Mouse (Mus musculus) right cerebral cortex, adult 2 months (tissue): ENCODE data around the gene Calml3.

Experiments
- DNase-seq, 2 experiments: peaks; one replicate each; pipeline ENCODE4 v3.0.0; 2021 to 2022; ENCODE audit warnings: low spot score in 2 of 2

Calml3 gene

DNA sequence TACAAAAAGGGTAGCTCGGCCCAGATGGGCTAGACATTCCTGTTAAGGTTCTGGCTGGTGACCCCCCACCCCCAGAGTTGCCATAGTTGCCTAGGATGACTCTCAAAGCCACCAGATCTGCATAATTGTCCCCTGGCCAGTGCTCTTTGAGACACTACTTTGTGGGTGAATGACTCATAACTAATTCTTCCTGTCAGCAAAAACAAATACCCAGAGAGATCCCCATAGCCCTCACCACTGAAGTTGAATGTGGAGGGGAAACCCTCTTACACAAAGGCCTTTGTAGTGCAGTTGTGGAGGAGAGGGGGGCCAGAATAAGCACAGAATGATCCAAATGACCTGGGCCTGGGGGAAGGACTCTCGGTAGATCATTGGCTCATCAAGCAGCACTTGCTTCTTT lies 21.6 kb downstream of the Calml3 start:
- DNase-seq = no peak

DNA sequence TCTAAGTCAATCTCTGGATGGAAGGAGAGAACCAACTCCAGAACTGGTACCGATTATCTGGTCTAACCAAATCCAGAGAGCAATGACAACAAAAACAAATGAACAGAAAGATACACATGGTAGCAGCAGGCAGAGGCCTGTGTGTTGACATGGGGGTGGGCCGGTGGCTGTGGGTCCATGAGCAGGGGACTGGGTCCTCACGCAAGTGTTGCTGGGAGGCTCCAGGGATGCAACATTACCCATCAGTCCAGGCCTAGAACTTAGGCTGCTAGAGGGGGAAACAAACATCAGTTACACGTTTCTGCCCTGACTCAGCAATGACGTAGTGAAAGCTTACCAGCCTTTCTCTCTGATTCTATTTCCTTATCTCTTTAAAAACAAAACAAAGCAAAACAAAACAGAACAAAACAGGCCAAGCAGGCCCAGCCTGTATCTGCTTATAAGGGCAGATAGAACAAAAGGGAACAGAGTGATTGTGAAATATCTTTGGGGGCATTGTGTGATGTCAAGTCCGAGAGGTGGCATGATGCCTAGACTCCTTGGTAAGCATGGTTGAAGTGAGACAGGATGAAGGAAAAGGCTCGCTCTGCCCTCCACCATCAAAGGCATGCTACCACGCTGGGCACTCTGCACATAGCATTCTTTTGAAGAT lies 24.4 kb downstream of the Calml3 start:
- no peak for DNase-seq

DNA sequence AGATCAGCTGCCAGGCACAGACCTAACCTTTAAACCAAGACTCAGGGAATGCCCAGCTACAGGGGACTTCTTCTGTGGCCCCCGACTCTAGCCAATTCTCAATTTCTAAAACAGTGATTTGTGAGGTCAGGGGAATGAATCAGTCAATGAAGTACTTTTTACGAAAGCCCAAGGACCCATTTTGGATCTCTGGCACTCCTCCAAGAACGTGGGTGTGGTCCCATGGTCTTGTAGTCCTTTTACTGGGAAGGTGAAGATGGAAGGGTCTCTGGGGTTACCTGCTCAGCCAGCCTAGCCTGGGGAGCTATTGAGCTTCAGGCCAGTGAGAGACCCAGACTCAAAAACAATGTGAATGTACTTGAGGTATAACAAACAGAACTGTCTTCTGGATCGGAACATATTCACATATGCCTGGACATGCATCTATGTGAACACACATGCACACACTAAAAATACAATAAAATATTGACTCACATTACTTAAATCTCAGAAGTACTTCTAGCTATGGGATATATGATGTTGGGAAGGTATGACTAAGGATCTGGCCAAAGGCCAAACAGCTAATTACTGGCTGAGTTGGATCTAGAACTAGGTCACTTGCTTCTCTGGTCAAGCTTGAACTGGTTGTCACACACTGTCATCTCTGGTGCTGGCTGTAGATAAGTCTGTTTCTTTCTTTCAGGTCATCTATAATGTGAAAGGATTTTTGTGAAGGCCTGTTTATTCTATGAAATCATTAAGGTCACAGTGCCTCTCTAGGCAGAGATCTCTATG lies 25.3 kb downstream of the Calml3 start:
- no peak for DNase-seq

DNA sequence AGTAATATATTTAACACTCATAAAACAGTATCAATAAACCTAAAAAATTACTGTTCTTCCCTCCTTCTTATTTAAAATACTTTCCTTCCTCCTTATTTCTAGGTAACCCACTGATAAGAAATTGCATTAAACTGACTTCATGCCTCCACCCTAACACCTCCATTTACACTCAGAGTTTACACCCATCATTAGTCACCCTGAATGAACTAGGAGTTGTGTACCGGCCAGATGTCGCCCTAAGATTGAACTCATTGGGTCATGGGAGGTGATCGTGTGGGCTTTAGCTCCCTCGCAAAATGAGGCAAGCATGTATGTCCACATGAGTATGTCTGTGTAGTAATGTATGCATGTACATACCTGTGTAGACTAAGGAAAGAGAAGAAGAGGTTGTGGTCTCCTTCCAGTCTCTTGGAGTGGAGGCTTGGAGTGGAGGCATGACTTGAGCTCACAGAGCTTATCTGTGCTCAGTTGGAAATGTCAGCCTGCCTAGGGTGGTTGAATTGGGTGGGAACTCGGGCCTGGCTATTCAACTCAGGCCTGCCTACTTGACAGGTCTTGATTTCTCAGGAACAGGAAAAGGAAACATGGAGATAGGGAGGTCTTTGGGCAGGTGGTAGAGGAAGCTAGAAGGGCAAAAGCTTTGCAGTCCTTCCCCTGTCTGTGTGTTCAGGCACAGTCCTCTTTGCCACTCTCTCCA lies 26.8 kb downstream of the Calml3 start:
- DNase-seq = no peak

DNA sequence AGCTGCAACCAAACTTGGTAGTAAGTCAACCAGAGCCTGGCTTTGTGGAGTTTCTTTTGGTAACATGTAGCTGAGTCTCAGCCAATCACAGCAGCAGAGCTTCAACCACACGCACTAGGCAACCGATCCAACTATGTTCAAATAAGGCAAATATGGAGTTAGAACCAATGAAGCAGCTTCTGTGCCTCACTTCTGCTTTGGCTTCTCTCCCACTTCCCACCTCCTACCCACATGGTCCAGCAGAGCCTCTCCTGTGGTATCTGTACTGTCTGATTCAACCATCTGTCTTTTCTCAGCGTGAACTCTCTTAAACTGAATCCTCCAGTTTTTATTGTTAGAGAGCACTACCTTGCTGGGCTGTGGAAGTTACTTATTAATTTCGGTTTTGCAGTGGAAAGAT lies 27.7 kb downstream of the Calml3 start:
- peak; percentile 78 to 83 for DNase-seq

DNA sequence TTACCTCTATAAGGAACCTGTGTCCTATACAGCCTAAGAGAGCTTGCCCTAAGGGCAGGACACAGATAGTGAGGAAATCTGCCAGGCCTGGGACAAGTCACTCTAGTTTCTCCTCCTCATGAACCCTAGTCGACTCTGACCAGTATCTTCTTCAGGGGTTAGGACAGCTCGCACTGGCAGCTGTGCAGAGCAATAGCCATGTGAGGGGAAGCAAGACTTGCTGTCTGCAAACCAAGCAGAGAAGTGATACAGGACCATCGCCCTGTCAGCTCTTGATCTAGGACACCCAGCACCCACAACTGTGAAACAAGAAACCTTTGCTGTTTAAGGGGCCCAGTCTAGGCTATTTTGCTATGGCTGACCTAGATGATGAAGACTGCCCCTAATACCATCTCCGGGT lies 29.1 kb downstream of the Calml3 start:
- DNase-seq = no peak

DNA sequence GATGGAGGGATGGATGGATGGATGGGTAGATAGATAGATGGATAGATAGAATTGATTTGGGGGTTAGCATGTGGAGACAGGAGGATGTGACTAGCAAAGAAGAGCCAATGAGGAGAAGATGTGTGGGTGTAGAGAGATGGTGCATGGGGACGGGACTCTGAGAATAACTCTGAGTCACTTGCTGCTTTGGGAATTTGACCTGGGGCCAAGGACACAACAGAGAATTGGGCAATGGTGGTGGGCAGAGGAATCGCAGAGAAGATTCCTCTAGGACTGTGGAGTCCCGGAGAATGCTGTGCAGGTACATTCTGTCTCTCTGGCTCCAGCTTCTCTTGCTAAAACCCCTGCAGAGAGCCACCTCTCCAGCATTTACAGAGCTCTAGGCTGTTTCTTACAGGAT lies 29.8 kb downstream of the Calml3 start:
- no peak for DNase-seq

DNA sequence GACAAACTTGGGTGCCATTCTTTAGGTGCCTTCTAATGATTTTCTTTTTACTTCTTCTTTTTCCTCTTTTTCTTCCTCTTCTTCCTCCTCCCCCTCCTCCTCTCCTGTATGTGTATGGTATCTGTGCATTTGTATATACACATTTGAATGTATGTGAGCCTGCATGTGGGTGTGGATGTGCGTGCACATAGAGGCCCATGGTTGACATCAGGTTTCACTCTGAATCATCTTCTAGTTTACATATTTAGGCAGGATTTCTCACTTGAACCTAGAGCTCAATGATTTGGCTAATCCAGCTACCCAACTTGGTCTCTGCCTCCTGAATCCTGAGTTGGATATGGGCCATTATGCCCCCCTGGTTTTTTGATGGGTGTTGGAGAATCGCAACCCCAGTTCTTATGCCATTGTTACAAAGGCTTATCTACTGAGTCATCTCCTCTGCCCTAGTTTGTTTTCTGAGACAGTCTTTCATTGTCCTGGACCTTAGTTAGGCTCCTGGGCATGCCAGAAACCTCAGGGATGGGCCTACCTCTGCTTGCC lies 30.9 kb downstream of the Calml3 start:
- no peak for DNase-seq

DNA sequence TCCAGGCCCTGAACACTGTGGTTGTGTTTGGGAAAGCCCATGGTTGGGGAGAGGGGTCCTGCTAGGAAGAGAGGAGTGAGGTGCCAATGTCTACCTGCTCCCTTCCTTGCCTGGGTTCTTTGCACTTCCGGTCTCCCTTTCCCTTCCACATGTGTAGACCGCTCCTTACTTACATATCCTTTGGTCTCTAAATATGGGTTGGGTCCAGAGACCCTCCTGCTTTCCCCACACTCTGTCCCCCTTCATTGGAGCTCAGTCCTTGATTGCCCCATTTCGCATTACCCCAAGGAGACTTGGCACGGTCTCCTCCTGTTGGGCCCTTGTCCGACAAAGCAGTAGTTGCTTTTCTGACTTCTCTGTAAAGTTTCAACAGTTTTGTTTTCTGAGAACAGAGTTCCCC lies 32.9 kb downstream of the Calml3 start:
- DNase-seq = no peak

DNA sequence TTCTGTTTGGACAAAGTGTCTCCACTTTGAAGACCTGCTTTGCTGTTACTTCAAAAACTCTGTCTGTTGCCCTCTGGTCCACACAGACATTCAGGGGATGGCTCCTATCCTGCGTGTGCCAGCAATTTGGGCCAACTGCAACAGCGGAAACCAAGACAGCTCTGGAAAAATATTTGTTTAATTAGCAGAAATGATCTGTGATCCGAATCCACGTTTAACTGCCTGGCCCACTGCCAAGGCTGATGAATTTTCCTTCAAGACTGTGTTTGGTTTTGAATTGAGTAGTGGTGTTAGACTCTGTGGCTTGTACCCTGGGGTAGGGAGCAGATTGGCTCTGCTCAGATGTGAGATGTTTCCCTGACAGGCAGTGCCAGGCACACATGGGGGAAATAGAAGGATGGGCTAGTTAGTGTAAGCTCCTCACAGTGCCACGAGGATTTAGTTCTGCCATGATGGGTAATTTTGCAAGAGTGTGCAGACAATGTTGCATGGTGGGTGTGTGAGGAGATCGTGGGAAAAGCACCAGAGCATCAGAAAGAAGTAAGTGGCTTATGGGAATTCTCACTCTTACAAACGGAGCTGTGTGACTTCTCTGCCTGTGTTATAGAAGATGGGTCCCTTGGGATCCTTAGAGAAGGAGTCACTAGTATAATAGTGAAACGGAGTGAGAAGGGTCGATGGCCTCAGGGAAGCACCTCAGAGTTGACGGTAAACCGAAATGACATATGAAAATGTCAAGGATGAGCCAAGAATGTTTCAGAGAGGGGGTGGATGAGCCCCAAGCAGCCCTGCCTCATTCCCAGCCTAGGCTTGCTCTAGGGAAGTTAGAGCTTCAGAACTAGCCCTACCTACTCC lies 33.7 kb downstream of the Calml3 start:
- DNase-seq = peak; percentile 24 to 46

DNA sequence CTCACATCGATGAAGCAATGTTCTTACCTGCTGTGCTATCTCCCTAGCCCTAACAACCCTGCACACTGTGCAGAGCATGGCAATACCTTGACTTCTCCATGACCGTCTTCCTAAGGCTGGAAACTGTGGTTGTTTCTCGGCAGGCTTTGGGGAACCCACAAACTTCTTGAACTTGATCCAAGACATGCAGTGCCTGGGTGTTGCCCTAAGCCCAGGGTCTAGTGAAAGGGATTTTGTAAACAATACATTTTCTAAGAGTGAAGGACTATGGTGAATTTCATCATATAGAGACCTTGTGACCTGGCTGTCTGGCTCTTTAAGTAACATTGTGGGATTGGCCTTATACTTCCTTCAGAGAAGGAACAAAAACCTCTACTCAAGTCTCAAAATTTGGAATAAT lies 34.6 kb downstream of the Calml3 start:
- no peak for DNase-seq

DNA sequence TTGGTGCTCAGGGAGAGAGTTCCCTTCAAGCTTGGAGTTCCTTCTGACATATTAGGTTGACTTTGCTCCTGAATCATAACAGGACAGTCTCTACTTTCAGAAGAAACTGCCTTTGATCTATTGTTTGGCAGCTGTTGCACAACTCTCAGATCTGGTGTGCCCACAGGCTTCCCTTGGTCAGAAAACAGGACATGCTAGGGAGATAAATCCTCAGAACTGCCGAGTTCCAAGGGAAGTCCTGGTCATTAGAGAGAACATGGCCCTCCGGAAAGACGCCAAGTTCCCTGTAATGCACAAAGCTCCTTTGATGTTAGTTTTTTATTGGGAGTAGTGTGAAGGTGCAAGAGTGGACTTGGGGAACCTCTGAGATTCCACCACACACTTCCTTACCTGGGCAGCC lies 35.5 kb downstream of the Calml3 start:
- DNase-seq = no peak

DNA sequence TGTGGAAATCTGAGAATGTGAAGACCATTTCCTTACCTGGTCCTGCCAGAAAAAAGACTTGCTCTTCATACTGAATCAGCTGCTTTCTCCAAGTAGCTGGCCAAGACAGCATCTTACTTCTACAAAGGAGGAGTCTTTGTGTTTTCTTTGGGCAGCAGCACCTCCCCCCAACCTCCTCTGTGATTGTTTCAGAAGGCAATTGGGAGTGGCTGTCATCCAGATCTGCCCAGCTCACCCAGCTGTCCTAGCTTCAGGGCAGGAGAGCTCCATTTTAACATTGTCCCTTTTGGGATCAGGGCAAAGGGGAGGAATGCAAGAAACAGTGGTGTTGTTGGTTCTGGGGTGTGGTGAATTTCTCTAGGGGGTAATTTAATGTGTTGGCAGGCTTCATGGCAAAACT lies 37.0 kb downstream of the Calml3 start:
- no peak for DNase-seq

DNA sequence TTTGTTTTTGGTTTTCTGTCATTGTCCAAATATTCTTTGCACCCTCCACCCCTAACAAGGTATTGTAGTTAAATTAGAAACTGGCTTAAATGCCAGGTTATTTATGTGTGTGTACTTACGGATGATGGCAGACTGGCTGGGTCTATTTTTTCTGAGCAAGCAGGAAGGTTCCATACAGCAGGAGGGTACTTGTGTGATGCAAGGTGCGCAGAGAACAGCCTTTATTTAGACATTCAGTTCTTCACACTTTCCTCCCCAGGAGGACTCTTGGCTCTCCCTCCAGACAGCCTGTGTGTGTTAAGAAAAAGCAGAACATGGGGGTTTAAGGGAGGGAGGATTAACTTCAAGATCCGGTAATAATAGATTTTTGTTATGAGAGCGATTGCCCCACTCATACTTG lies 38.3 kb downstream of the Calml3 start:
- DNase-seq = peak in 1 of 2 experiments; percentile 26

DNA sequence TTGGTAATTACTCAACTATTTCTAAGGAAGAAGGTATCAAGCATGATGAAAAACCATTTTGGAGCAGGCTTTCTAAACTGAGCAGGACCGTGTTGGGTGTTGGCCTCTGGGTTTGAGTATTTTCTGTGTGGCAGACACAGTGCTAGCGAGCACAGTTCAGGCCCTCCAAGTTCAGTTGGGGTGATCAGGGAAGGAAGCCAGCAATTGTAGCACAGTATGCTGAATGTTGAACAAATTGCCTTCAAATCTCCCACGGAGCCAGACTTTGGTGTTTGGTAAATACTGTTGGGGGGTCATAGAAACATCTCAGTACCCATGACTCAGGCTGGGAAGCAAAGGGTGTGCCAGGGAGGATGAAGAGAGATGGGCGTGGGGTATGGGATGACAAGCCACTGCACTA lies 43.0 kb downstream of the Calml3 start:
- DNase-seq = no peak

DNA sequence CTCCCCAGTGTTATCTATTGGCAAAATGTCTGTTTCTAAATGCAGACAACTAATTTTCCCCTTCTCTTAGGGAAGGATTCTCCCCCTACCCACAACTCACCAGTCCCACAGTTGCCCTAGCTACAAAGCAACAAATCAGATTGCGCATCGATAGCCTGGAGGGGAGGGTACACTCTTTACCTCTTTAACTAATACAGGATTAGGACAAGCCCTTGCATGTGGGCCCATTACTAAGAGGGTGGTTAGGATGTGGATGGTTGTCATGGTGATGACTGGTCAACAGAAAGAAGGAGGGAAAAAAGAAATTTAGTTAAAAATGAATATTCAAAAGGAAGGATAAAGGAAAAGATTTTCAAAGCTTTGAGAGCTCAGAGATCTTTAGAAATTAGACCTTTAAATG lies 45.8 kb downstream of the Calml3 start:
- DNase-seq = no peak

DNA sequence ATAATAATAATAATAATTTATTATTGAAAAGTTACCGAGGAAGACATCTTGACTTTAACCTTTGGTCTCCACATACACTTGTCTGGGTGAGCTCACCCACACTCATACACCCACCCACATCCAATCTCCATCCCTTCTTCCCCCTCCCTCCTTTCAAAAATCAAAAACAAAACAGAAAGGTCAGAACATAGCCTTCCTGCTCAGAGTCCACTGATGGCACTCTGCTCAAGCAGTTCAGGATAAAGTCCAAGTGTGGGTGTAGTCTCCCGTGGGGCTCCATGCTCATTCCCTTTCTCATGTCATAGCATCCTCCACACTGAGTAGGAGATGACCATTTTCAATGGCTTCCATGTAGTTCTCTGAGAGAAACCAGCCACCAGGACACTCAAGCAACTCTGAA lies 50.8 kb downstream of the Calml3 start:
- DNase-seq = no peak
